Mouse (Mus musculus) hindbrain, postnatal 0 days (tissue): Measurements from ENCODE around the gene Vamp5. TPM values are rescaled to one million over a fixed set of nuclear protein-coding genes. Genes with fewer than 3 reads are reported as not detected.

Experiments used
- ATAC-seq: fragments of 200-750 bp; cut with Nextera tagmentation; 2 replicates; pipeline ENCODE4 v1.8.0; 2017; ENCODE audit warnings: mild to moderate bottlenecking, moderate TSS enrichment, moderate library complexity
- DNase-seq: peaks from one replicate; pipeline ENCODE4 v3.0.0-alpha.2; 2015; ENCODE audit warnings: low spot score
- H3K27ac ChIP-seq: fragments of 300-500 bp; sonication (generic); 2 replicates; pipeline ENCODE4 v1.5.1; 2014; ENCODE audit warnings: mild to moderate bottlenecking
- H3K27me3 ChIP-seq: fragments of 300-500 bp; sonication (generic); 2 replicates; pipeline ENCODE4 v1.6.1; 2014; ENCODE audit warnings: low read length, mixed read lengths; ENCODE audit not compliant: insufficient read depth
- H3K36me3 ChIP-seq: fragments of 300-500 bp; sonication (generic); 2 replicates; pipeline ENCODE4 v1.6.1; 2014; ENCODE audit warnings: low read length, mixed read lengths; ENCODE audit not compliant: insufficient read depth
- H3K4me1 ChIP-seq: fragments of 300-500 bp; sonication (generic); 2 replicates; pipeline ENCODE4 v1.6.1; 2014; ENCODE audit warnings: antibody characterized with exemption, low read length, mixed read lengths; ENCODE audit not compliant: insufficient read depth
- H3K4me2 ChIP-seq: fragments of 300-500 bp; sonication (generic); 2 replicates; pipeline ENCODE4 v1.6.1; 2014; ENCODE audit warnings: low read depth, mild to moderate bottlenecking, low read length, moderate library complexity, mixed read lengths
- H3K4me3 ChIP-seq: fragments of 300-500 bp; sonication (generic); 2 replicates; pipeline ENCODE4 v1.5.1; 2014; ENCODE audit warnings: low read length
- H3K9ac ChIP-seq: fragments of 300-500 bp; sonication (generic); replicated peaks from 2 replicates; pipeline ENCODE4 v1.6.1; 2014; ENCODE audit warnings: mild to moderate bottlenecking, low read length, moderate library complexity, mixed read lengths
- H3K9me3 ChIP-seq: fragments of 300-500 bp; sonication (generic); 2 replicates; pipeline ENCODE4 v1.6.1; 2016; ENCODE audit warnings: low read length, mixed read lengths
- CTCF ChIP-seq: IDR thresholded peaks from 2 replicates; pipeline ENCODE4 v1.5.1; 2016; ENCODE audit warnings: antibody characterized with exemption, control low read depth, low read depth
- WGBS: fragments of 180-500 bp; shearing (Covaris S2); extraction: QIAGEN DNeasy Blood & Tissue Kit; methylation state at CpG from one replicate; pipeline ENCODE4 v1.1.7; 2014; 5-methylcytosine and 5-hydroxymethylcytosine counted together
- polyA plus RNA-seq: library from polyadenylated mRNA; unstranded; fragments of >200 nt; fragmentation: Nextera tagmentation; extraction: Ambion mirVana; gene quantifications from 2 replicates; pipeline ENCODE4 v1.2.1, GENCODE M21; 2015
- total RNA-seq: library from RNA; depleted of rRNA; stranded (reverse); fragments of >200 nt; gene quantifications from 2 replicates; pipeline ENCODE4 v1.2.3, GENCODE M21; 2014

The Vamp5 gene
- total and polyA plus RNA-seq, 2 experiments from 2014 or later = 12.9 to 20.0 TPM

- no peak for TF ChIP-seq CTCF
- no peak for ATAC-seq
Measured at GRCm38 (mm10) chr6:72385258-72385657, 5.0 kb upstream of the Vamp5 start.

DNA sequence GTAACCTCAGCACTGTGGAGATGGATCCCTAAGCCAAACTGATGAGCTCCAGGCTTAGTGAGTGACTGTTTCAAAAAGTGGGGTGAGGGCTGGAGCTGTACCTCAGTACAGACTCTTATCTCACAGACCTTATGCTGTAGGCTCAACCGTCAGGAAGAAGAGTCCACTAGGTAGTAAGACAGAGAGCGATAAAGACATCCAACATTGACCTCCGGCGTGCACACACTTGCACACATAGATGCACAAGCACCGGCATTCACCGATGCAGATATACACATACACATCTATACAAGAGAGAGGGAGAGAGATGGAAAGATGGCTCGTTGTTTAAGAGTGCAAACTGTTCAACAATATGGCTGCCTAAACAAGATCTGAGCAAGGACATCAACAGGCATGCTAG is 3.7 kb upstream of the Vamp5 start:
- WGBS = 91% methylated on average over 7 of the region's 7 CpGs
- Histone ChIP-seq H3K4me1 (no peaks in the 10 kb centered on the region), H3K4me3 (no peak overlapping the region), H3K4me2 (no peak overlapping the region), H3K27me3 (peaks cover 4% of the 10 kb centered on the region), H3K27ac (no peak overlapping the region), H3K36me3 (no peaks in the 10 kb centered on the region), H3K9ac (no peak overlapping the region), H3K9me3 (no peaks in the 10 kb centered on the region)
- DNase-seq = no peak
- TF ChIP-seq CTCF = no peak
- ATAC-seq = no peak

More at GRCm38 (mm10) chr6:72385258-72385657, 5.0 kb upstream of the Vamp5 start:
- 89% methylated on average over 4 of the region's 4 CpGs for WGBS
- H3K27ac ChIP-seq = no peak overlapping the region
- peaks cover 5% of the 10 kb centered on the region; the same call in 1 of the 2 replicates for H3K27me3 ChIP-seq
- DNase-seq = no peak
- no peaks in the 10 kb centered on the region for H3K36me3 ChIP-seq
- no peak overlapping the region for H3K4me3 ChIP-seq
- 0 out of 2 replicates have a peak, but pooled peaks cover 5% of the 10 kb centered on the region for H3K4me1 ChIP-seq
- H3K4me2 ChIP-seq = no peak overlapping the region
- no peak overlapping the region for H3K9ac ChIP-seq
- H3K9me3 ChIP-seq = no peaks in the 10 kb centered on the region

GRCm38 (mm10) chr6:72383142-72383820 is 3.0 kb upstream of the Vamp5 start:
- WGBS = 81% methylated on average over 6 of the region's 6 CpGs
- Histone ChIP-seq H3K36me3 (no peaks in the 10 kb centered on the region), H3K4me2 (no peak overlapping the region), H3K9me3 (no peaks in the 10 kb centered on the region), H3K4me3 (no peak overlapping the region), H3K4me1 (no peaks in the 10 kb centered on the region), H3K27ac (no peak overlapping the region), H3K27me3 (peaks cover 4% of the 10 kb centered on the region), H3K9ac (no peak overlapping the region)
- ATAC-seq = no peak
- DNase-seq = no peak
- TF ChIP-seq CTCF = no peak

GRCm38 (mm10) chr6:72382494-72382893 is 2.2 kb upstream of the Vamp5 start:
- Histone ChIP-seq H3K4me3 (no peak overlapping the region), H3K27me3 (peaks cover 4% of the 10 kb centered on the region), H3K4me1 (no peaks in the 10 kb centered on the region), H3K36me3 (no peaks in the 10 kb centered on the region), H3K9ac (no peak overlapping the region), H3K27ac (no peak overlapping the region), H3K4me2 (no peak overlapping the region), H3K9me3 (no peaks in the 10 kb centered on the region)
- ATAC-seq (no peak), DNase-seq (no peak)
- WGBS = 85% methylated on average over 6 of the region's 6 CpGs
- TF ChIP-seq CTCF = no peak

DNA sequence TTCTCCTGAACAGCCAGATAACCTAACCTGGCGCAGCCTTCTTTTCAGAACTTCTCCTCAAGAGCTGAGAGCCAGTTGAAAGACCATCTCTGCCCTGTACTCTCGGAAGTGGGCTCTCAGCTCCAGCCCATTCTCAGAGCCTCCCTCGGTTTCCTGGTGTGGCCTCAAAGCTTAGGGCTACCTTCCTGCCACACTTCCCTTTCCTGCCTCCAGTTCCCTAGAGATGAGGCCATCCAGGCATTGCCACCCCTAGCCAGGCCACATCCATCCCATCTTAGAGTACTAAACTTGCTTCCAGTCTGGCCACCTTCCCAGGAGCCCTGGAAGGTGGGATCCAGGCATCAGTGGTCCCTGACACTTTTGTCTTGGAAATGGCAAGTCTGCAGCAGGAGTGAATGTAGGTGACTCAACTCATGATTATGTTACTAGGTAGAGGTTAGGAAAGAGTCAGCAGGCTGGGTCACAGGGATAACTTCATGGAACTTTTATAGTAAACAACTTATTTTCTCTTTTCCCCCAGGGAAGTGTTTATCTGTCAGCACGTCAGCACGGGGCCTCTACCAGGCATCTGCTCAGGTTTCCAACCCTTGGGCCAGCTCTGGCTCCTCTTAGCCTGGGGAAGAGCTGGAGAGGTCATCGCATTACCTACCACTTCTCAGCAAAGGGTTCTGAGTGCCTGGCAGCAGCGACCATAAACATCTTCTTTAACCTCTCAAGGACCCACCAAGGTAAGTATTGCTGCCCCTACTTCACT is 714 bp downstream of the Vamp5 start:
- Histone ChIP-seq H3K4me2 (peak overlapping the region; percentile 58), H3K4me1 (no peaks in the 10 kb centered on the region), H3K27me3 (peaks cover 4% of the 10 kb centered on the region), H3K27ac (0 out of 2 replicates have a peak overlapping the region, but pooled peaks have one; percentile 29), H3K4me3 (peak overlapping the region; percentile 40), H3K9me3 (no peaks in the 10 kb centered on the region), H3K36me3 (no peaks in the 10 kb centered on the region), H3K9ac (peak overlapping the region; percentile 45; the same call in 1 of the 2 replicates)
- TF ChIP-seq CTCF = no peak
- WGBS = 53% methylated on average over 7 of the region's 7 CpGs
- no peak for ATAC-seq
- no peak for DNase-seq

DNA sequence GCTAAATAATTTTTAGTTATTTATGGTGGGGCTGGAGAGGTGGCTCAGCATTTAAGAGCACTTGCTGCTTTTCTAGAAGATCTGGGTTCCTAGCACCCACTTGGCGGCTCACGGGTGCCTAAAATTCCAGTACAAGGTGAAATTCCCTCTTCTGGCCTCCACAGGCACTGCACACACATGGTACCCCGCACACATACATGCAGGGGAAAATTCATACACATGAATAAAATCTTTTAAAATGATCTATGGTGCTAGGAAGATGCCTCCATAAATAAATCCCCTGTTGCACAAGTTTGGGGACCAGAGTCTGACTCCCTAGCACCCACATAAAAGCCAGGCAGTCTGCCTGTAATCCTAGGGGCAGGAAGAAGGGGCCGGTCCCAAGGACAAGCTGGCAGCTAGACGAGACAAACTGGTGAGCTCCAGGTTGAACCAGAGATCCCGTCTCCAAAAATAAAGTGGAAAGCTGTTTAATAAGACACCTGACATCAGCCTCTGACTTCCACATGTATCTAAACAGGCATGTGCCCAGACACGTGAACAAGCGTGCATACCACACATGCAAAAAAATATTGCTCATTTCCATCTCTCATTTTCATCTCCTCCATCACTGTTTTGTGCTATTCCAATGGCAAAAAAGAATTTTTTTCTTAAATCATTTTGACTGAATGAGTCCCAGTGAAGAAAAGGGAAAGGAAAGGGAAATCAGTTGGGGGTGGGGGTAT is 1.6 kb downstream of the Vamp5 start:
- H3K4me1 ChIP-seq = no peaks in the 10 kb centered on the region
- no peak overlapping the region for H3K4me2 ChIP-seq
- DNase-seq = no peak
- H3K4me3 ChIP-seq = no peak overlapping the region
- WGBS = 85% methylated on average over 8 of the region's 8 CpGs
- no peak for TF ChIP-seq CTCF
- H3K27me3 ChIP-seq = peaks cover 4% of the 10 kb centered on the region
- no peaks in the 10 kb centered on the region for H3K9me3 ChIP-seq
- H3K9ac ChIP-seq = no peak overlapping the region
- no peaks in the 10 kb centered on the region for H3K36me3 ChIP-seq
- no peak for ATAC-seq
- no peak overlapping the region for H3K27ac ChIP-seq
